Mouse (Mus musculus) granulocyte monocyte progenitor cell, adult 5-6 weeks (primary cell): ENCODE measurements around the gene Engase. TPM values are rescaled to one million over a fixed set of nuclear protein-coding genes. Genes with fewer than 3 reads are reported as not detected.

Experiments
- ATAC-seq: replicated peaks from 2 replicates; pipeline ENCODE4 v1.8.0; 2016; ENCODE audit warnings: mild to moderate bottlenecking, moderate TSS enrichment, inconsistent platforms; ENCODE audit not compliant: poor library complexity, severe bottlenecking
- total RNA-seq, 2 experiments: library from RNA; stranded (forward) in 1 of 2; stranded (reverse) in 1 of 2; fragments of 200-712, 200-1000 nt in 1 of 2; fragments of >200 nt in 1 of 2; fragmentation: Nextera tagmentation in 1 of 2; gene quantifications; 2 replicates each; pipeline ENCODE4 v1.2.3; 2014 to 2017

The Engase gene
- total RNA-seq, 2 experiments from 2014 or later = 4.8 to 5.7 TPM

DNA sequence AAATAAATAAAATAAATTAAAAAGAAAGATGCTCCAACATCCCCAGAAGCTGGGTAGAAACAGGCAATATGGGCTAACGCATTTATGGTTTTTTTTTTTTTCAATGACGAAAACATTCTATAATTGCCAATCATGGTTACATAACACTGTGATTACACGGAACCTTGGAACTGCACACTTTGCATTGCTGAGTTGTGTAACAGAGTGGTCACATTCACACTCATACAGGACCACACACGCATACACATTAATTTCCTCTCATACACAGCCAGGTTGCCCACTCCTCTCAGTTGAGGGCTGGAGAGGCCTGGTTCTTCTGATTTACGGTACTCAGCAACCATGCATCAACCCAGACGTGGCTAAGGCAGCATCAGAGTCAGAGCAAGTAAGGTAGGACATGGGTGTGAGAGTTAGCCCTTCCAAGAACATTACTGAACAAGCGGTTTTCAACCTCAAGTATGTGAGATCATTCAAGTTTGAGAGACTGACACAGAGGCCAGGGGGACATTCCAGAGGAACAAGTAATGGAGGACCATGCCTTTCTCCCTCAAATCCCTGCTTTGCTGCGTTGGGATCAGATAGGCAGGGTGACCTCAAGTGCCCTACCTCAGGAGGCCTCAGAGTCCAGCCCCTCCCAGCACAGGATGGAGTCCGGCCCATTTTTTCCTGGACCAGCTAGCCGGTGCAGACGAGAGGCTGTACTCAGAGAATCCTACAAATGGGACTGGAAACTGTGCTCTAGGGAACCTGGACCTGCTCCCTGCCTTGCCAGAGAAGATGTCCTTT is 22.6 kb upstream of the Engase start:
- ATAC-seq = peak; percentile 82

DNA sequence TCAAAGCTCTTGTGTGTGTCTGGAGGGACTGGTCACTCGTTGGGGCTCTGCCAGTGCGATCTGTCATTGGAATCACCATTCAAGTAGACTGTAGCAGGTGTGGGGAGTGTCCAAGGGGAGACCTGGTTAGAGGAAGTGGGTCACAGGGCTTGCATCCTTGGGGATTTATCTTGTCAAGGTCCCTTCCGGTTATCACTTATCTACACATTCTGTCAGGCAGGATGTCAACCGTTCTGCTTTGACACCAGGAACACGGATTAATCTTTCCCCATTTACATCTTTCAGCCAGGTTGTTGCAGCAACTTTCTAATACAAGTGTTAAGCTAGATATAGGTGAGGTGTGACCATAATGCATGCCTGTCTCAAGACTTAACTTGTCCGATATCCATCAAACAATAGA is 20.8 kb upstream of the Engase start:
- ATAC-seq = no peak

DNA sequence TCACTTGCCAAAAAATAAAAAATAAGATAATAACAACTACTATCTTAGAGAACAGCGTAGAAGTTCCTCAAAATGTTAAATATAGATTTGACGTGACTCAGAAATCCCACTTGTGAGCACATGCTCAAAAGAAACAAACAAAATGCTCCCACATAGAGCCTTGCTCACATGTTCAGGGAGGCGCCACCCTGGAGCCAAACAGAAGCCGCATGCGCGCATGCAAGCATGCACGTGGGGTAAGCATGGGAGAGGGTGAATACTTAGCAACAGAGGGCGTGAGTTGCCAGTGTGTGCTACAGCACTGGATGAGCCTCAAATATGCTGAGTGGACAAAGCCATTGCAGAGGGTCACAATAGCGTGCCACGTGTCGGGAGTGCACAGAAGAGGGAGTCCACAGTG is 19.7 kb upstream of the Engase start:
- no peak for ATAC-seq

- ATAC-seq = peak; percentile 18; the same call in 1 of the 2 replicates
Measured at GRCm38 (mm10) chr11:118459051-118459450, 17.6 kb upstream of the Engase start.

DNA sequence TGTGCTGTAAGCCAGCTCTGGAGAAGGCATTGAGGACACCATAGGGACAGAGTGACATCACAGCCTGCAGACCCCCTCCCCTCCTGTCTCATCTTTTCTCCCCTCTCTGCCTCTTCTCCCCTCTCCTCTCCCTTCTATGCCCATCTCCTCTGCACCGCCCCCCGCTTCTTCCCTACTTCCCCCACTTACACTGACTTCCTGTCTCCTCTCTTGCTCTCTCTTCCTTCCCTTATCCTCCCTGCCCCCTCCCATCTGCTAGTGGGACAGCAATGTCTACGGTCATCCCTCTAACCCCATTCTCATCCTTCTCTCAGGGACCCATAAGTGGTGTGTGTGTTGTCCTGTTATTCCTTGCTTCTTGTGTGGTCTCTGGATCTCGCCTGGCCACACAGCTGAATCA is 17.1 kb upstream of the Engase start:
- ATAC-seq = peak; percentile 68

DNA sequence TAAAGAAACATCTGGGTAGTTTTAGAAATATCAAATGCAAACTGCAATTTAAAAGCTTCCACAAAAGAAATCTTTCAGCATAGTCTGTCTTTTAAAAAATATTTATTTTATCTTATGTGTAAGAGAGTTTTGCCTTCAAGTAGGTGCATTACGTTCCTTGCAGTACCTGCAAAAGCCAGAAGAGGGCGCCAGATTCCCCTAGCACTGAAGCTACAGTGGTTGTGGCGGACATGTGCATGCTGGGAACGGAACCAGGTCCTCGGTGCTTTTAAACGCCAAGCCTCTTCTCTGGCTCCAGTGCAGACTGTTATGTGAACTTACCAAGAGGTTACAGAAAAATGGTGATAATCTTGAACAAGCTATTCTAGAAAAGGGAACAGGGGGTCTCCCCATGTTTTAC is 16.3 kb upstream of the Engase start:
- ATAC-seq = no peak

GRCm38 (mm10) chr11:118467441-118468035 is 9.1 kb upstream of the Engase start:
- 0 out of 2 replicates have a peak, but pooled peaks have one; percentile 28 for ATAC-seq

DNA sequence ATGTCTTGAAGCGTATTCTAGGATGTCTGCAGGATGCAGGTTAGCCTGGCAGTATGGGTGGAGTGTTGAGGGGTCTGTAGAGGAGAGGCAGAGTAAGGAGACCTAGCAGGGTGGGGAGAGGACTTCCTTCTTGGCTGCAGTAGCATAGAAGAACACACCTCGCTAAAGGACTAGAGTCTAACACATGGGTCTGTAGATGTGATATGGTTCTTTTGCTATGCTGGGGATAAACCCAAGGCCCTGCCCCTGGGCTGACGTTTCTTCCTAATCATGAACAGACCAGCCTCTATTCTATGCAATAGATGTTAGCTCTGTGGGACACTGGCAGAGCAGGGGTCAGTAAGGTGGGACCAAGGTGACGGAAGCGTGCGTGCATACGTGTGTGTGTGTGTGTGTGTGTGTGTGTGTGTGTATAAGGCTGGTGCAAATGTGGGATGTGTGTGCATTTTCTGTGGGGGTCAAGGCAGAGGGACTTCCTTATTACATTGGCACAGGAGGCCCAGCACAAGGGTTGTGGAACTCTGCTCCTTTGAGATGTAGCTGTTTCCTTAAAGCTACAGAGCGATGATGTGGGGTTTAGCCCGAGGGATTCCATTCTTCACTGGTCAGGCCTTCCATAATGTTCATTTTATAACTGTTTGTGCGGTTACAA is 7.0 kb upstream of the Engase start:
- no peak for ATAC-seq

DNA sequence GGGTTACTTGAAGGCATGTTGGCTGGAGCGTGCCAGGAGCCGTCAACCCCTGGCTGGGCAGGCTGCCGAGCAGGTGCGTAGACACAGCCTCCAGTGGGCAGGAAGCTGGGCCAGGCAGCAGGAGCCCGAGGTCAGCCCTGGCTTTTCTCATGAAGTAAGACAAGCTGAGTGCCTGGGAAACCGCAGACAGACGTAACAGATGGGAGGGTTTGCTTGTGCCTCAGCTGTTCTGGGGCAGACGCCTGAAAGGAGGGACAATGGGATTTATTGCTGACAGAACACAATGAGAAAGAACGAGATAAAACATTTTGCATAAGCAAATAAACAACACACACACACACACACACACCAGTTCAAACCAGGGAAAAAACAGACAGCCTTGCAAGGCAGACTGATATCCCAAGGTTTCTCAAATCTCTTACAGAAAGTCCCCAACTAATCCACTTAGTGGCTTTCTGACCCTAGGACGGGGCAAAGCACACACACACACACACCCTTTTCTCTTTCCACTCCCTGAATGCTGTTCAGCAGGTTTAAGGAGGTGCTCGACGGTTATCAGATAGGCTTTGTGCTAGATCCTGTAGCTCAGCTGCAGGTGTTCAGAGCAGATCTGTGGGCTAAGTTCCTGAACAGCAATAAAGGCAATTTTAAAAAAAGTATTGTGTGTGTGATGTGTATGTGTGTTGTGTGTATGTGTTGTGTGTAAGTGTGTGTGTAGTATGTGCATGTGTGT is 6.2 kb upstream of the Engase start:
- peak; percentile 81 for ATAC-seq

- no peak for ATAC-seq
Measured at GRCm38 (mm10) chr11:118471676-118472075, 5.0 kb upstream of the Engase start.

- ATAC-seq = no peak
Measured at GRCm38 (mm10) chr11:118473161-118473560, 3.5 kb upstream of the Engase start.

- ATAC-seq = no peak
Measured at GRCm38 (mm10) chr11:118473842-118474500, 2.7 kb upstream of the Engase start.

- no peak for ATAC-seq
Measured at GRCm38 (mm10) chr11:118475496-118476083, 1.0 kb upstream of the Engase start.

GRCm38 (mm10) chr11:118479776-118480175 is 3.1 kb downstream of the Engase start:
- no peak for ATAC-seq

DNA sequence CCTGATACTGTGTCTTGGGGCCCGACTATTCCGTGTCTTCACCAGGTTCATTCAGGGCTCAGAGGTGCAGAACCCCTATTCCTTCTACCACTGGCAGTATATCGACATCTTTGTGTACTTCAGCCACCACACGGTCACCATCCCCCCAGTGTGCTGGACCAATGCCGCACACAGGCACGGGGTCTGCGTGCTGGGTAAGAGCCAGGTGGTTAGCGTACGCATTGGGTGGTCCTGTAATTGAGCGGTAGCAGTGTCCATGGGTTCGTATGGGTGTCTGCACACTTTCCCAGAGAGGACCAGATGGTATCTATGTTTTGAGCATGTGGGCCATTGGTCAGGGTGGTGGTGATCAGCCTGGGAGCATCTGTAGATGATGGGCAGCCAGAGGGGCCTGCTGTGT is 4.6 kb downstream of the Engase start:
- no peak for ATAC-seq

DNA sequence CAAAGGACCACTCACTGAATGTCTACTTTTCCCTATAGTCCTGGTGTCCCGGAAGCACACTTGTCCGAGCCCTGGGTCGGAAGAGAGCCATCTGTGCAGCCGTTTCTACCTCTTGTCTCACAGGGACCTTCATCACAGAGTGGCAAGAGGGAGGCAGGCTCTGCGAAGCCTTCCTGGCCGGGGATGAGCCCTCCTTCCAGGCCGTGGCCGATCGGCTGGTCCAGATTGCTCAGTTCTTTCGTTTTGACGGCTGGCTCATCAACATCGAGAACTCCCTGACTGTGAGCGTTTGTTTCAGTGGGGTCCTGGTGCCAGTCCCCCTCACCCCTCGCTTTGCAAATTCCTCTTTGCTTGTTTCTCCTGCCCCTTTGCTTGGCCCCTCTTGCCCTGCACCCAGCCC is 5.1 kb downstream of the Engase start:
- ATAC-seq = no peak

GRCm38 (mm10) chr11:118484169-118484568 is 7.5 kb downstream of the Engase start:
- no peak for ATAC-seq

DNA sequence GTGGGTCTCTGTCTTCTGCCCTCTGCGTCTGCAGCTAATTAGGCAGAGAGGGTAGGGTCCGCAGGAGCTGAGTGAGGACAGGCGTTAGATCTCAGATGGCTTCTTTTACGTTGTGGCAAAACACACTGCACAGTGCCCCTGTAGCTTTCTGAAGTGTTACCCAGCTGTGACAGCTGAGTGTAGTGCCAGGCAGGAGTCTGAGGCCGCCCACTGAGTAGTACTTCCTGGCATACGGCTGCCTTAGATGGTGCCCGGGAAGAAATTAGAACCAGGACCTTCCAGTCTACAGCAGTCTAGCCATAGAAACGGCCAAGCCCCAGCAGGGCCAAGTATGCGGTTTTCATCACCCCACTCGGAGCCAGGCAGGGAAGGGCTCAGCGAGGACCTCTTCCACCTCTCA is 8.7 kb downstream of the Engase start:
- ATAC-seq = no peak

DNA sequence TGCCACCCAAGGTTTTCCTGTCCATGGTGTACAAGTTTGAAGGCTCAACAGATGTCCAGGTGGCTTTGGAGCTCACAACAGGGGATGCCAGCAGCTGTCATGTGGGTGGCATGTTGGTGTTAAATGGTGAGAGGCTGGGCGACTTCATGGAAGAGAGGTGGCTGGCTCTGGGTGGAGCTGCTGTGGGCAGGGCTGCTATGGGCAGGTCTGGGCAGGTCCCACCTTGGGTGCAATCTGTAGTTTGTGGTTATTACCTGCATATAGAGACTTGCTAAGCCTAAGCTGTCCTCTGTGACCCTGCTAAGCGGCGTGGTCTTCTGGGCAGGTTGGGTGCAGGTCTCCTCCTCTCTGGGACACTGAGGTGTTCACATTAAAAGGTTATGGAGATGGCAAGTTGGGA is 9.2 kb downstream of the Engase start:
- no peak for ATAC-seq

DNA sequence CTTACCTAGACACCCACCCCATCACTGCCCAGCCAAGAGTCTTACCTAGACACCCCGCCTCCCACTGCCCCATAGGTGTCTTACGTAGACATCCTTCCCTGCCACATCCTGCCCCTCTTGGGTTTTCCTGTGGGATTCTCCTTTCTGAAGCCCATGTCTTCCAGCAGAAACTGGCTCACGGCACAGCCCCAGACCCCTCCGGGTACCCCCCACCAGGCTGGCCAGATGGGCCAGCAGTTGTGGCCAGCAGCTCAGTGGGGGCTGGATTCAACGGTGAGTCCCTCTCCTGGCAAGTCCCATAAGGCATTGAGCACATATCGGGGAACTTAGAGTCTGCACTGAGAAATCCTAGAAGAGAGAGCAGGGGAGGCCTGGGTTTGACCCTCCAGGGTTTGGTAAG is 9.7 kb downstream of the Engase start:
- ATAC-seq = no peak
